Mouse (Mus musculus): ENCODE measurements around the gene Gp9.

Gp9 gene

GRCm38 (mm10) chr6:87787108-87787890 lies 9.4 kb downstream of the Gp9 start:
- no peak for DNase-seq (ENCODE audit: low spot score in 2 of 2)

DNA sequence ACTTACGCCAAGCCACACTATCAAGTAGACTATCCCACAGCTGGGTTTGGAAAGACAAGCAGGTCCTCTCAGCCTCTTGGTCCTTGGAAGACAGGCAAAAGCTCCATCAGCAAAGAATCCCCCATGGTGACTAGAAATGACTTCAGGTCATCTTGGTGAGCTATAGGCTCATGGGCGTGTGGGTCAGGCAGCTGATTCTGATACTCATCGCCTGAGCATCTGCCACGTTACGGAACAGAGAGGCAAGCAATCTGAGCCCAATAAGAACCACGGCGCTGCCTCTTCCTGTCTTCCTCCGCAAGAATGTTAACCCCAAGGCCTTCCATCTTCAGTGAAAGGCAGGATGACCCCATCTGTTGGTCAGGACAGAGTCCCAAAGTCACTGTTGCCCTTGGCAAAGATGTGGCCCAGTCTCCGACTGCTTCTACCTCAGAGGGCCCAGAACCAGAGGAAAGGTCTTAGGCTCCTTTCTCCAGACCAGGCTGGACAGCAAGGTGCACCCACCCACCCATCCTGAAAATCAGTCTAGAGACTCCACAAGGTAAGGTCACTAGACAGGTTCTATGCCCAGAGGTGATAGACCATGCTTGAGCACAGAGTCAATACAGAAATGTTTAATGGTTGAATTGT lies 10.5 kb downstream of the Gp9 start:
- DNase-seq (ENCODE audit: low spot score in 2 of 2), result no peak

DNA sequence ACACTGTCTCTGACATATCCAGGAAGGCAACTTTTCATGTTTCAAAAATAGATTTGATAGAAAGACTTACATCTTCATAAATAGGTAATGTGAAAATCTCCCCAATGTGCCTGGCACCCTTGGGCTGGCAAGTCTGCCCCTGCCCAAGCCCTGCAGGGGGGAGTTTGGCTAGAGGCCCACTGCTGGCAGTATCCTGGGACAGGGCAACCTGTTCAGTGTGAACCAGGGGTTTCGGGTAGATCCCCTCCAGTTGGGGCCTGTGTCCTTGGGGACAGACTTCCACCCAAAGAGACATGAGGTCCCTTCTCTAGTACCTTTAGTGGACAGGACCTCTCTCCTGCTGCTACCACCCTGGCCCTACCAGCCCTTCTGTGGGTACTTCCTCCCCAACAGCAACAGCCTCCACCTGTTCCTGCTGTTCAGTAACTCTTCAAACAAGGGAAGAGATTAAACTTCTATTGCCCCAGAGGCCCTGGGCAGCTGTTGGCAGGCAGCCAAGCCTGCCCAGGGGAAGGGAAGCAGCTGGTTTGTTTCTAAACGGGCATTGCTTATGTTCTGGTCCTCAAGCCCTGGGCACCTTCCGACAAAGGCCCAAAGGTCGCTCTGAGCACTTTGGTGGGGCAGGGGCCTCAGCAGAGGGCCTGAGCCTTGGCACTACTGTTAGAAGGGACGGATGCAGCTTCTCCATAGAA lies 11.2 kb downstream of the Gp9 start:
- DNase-seq (ENCODE audit: low spot score in 2 of 2), result peak in 1 of 2 experiments; percentile 45

GRCm38 (mm10) chr6:87789791-87790190 lies 11.9 kb downstream of the Gp9 start:
- DNase-seq (ENCODE audit: low spot score in 2 of 2), result no peak

DNA sequence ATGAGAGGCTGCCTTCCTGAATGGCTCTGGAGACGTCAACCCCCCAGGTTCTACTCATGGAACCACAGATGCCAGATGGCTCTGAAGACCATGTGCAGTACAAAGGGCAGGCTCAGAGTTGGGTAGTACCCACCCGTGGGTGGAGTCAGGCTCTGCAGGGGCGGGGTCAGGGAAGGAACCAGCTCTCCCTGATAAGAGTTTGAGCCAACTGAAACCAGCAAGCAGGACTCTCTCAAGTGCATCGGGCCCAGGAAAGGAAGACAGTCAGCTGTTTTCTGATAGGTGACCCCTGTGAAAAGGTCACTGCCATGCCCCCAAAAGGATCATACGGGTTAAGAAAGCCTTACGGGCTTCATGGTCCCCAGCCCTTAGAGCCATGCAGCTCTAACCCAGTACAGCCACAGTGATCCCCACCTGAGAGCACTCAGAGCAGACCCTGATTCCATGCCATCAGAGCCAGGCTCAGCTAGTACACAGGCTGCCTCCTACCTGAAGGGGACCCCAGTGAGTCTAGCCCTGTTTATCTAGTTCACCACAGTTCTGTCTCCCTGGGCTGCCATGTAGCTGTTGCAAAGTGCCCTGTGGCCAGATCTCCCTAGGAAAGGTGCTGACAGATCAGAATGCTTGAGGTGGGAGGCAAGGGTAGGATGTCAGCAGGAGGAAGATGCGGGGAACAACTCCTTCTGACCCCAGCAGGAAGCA lies 13.1 kb downstream of the Gp9 start:
- DNase-seq (ENCODE audit: low spot score in 2 of 2), result peak in 1 of 2 experiments; percentile 57

GRCm38 (mm10) chr6:87791826-87792225 lies 14.0 kb downstream of the Gp9 start:
- DNase-seq (ENCODE audit: low spot score in 2 of 2), result peak in 1 of 2 experiments; percentile 51

GRCm38 (mm10) chr6:87793821-87794510 lies 16.1 kb downstream of the Gp9 start:
- peak in 1 of 2 experiments; percentile 49 for DNase-seq (ENCODE audit: low spot score in 2 of 2)

- DNase-seq (ENCODE audit: low spot score in 2 of 2), result peak in 1 of 2 experiments; percentile 39
Measured at GRCm38 (mm10) chr6:87795385-87796150, 17.7 kb downstream of the Gp9 start.

- DNase-seq (ENCODE audit: low spot score in 2 of 2), result peak in 1 of 2 experiments; percentile 33
Measured at GRCm38 (mm10) chr6:87796251-87796880, 18.5 kb downstream of the Gp9 start.

DNA sequence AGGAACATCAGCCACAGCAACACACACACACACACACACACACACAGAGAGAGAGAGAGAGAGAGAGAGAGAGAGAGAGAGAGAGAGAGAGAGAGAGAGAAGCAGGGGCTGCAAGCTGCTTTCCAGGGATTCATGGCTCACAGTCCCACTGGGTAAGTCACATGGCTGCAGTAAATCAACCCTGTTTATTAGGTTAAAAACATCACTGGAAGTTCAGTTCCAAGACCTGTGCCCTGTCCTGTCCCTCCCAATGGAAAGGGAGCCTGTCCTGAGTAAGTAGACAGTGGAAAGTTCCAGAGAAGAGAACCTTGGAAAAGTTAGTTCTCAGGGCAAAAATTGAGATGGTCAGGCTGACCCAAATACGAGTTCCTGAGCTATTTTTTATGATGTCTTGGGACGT lies 19.4 kb downstream of the Gp9 start:
- no peak for DNase-seq (ENCODE audit: low spot score in 2 of 2)

DNA sequence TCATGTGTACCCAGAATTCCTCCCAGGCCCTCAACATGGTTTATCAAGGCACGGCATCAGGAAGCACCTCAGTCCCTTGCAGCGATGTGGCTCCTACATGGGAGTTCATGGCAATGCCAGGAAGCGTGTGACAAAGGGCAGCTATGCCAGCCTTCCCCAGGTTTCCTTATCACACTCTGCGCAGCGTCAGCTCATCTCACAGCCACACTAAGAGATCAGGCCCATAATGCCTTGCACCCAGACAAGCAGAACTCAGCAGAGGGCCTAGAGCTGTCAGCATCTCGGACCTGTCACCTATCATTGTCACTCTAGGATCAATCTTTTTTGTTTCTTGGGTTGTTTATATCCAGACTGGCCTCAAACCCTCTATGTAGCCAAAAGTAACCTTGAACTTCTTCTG lies 21.7 kb downstream of the Gp9 start:
- no peak for DNase-seq (ENCODE audit: low spot score in 2 of 2)

- DNase-seq (ENCODE audit: low spot score in 2 of 2), result peak in 1 of 2 experiments; percentile 47
Measured at GRCm38 (mm10) chr6:87802462-87802861, 24.6 kb downstream of the Gp9 start.

- DNase-seq (ENCODE audit: low spot score in 2 of 2), result no peak
Measured at GRCm38 (mm10) chr6:87804036-87804435, 26.2 kb downstream of the Gp9 start.

DNA sequence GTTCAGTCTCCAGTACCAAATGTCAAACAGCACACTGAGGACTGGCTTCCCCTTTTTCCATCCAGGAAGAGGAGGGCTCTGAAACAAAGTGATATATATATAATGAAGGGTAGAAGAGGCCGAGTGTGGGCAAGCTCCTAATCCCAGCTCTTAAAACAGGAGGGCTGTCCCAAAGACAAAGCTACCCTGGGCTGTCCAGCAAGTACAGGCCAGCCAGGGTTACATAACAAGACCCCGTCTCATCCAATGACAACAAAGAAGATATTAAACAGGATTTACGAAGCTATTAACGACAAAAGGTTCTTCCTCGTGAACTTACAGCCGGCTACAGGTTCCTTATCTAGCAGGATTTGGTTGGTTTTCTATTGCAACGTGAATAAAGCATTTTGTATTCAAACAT lies 27.0 kb downstream of the Gp9 start:
- DNase-seq (ENCODE audit: low spot score in 2 of 2), result peak in 1 of 2 experiments; percentile 33

- peak in 1 of 2 experiments; percentile 53 for DNase-seq (ENCODE audit: low spot score in 2 of 2)
Measured at GRCm38 (mm10) chr6:87805448-87805847, 27.6 kb downstream of the Gp9 start.

GRCm38 (mm10) chr6:87806028-87806427 lies 28.2 kb downstream of the Gp9 start:
- no peak for DNase-seq (ENCODE audit: low spot score in 2 of 2)

GRCm38 (mm10) chr6:87806857-87807256 lies 29.0 kb downstream of the Gp9 start:
- DNase-seq (ENCODE audit: low spot score in 2 of 2), result no peak

DNA sequence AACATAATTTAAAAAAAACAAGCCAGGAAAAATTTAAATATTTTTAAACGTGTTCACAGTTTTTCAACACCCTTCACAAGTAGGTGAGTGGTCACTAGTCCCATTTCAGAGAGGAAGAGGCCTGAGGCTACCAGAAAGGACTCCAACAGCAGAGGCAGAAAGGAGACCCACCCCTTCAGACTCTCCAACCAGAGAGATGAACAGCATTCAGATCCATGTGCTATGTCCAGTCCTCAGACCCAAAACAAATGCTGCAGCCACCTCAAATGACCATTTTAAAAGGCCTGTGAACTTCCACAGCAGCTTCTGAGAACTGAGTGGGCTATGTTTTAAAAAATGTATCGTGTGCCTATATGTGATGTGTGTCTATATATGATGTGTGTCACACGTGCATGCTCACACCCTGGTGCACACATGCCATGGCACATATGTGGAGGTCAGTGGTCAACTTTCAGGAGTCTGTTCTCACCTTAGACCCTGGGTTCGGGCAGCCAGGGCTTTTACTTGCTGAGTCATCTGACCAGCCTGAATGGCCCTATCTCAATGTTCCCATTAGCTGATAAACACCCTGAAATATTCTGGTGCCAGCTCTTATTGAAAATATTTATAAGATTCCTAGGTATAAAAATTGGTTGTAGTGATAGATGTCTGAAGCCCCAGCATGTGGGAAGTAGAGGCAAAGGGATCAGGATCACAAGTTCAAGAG lies 30.0 kb downstream of the Gp9 start:
- DNase-seq (ENCODE audit: low spot score in 2 of 2), result peak in 1 of 2 experiments; percentile 57

- no peak for DNase-seq (ENCODE audit: low spot score in 2 of 2)
Measured at GRCm38 (mm10) chr6:87808521-87808920, 30.6 kb downstream of the Gp9 start.
